Mouse (Mus musculus) thymus, adult 2 months (tissue): ENCODE measurements around the gene Atic.

Experiments
- CTCF ChIP-seq: fragments of 200-500 bp; IDR thresholded peaks from 2 replicates; pipeline ENCODE4 v1.5.1; 2012; ENCODE audit warnings: mild to moderate bottlenecking, control low read depth, low read length, moderate library complexity, borderline replicate concordance; ENCODE audit not compliant: control insufficient read depth, poor library complexity, insufficient read depth; ENCODE audit errors: extremely low read depth
- POLR2A ChIP-seq: fragments of 200-500 bp; IDR thresholded peaks from 2 replicates; pipeline ENCODE4 v1.6.1; 2012; ENCODE audit warnings: mild to moderate bottlenecking, low read length, control low read depth, moderate library complexity; ENCODE audit not compliant: control insufficient read depth, poor library complexity, insufficient read depth; ENCODE audit errors: extremely low read depth

DNA sequence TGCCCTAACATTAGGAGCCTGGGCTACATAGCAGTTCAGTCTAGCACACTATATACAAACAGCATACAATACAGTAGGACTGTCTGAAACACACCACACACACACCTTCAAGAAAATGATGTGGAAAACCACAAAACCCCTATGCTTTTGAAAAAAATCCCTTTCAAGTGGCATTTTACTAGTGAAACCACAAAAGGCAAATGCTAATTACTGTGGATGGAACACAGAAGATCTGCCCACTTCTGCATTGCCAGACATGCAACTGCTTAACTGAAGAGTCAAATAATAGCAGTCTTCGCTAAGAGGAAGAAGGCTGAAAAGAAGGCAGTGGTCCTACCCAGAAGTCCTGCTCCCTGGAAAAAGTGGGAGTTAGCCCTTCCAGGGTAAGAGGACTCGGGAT, 37.3 kb downstream of the Atic start:
- TF ChIP-seq CTCF (no peak), POLR2A (no peak)
